Mouse (Mus musculus): ENCODE measurements at regions not wholly inside any gene's neighbourhood (a gene's known extent, or its start where the extent isn't known, plus 50 kb on each side); places are given as distances from the start of the nearest gene placed in this dataset.
"Not testable (repeated sequence)": the region's sequence is repeated elsewhere in the genome, so short reads cannot be mapped to it uniquely, and the experiment has no call there.

GRCm38 (mm10) chr14:52769450-52769849, 273.9 kb upstream of the Olfr1507 start:
- not testable (repeated sequence) for TF ChIP-seq CTCF, POLR2A (IDR thresholded peaks at IDR 0.05; ENCODE audit: extremely low read depth, insufficient read depth, low read length)
